Mouse (Mus musculus) kidney, embryonic 15.5 days (tissue): Measurements from ENCODE around the gene Lpar2. TPM values are rescaled to one million over a fixed set of nuclear protein-coding genes. Genes with fewer than 3 reads are reported as not detected.

ENCODE experiments used
- ATAC-seq: fragments of 200-750 bp; cut with Nextera tagmentation; replicated peaks from 2 replicates; pipeline ENCODE4 v1.8.0; 2017; ENCODE audit warnings: moderate TSS enrichment; ENCODE audit not compliant: low FRiP score
- H3K27ac ChIP-seq: fragments of 300-500 bp; sonication (generic); 2 replicates; pipeline ENCODE4 v1.5.1; 2015; ENCODE audit warnings: mild to moderate bottlenecking, inconsistent platforms
- H3K27me3 ChIP-seq: fragments of 300-500 bp; sonication (generic); 2 replicates; pipeline ENCODE4 v1.6.1; 2015; ENCODE audit warnings: inconsistent platforms
- H3K36me3 ChIP-seq: fragments of 300-500 bp; sonication (generic); 2 replicates; pipeline ENCODE4 v1.6.1; 2015; ENCODE audit warnings: inconsistent platforms
- H3K4me1 ChIP-seq: fragments of 300-500 bp; sonication (generic); 2 replicates; pipeline ENCODE4 v1.6.1; 2015; ENCODE audit warnings: inconsistent platforms
- H3K4me2 ChIP-seq: fragments of 300-500 bp; sonication (generic); 2 replicates; pipeline ENCODE4 v1.6.1; 2015; ENCODE audit warnings: moderate library complexity, mild to moderate bottlenecking, inconsistent platforms
- H3K4me3 ChIP-seq: fragments of 300-500 bp; sonication (generic); replicated peaks from 2 replicates; pipeline ENCODE4 v1.5.1; 2015; ENCODE audit warnings: mild to moderate bottlenecking, inconsistent platforms
- H3K9ac ChIP-seq: fragments of 300-500 bp; sonication (generic); 2 replicates; pipeline ENCODE4 v1.6.1; 2015; ENCODE audit warnings: mild to moderate bottlenecking, inconsistent platforms
- H3K9me3 ChIP-seq: fragments of 300-500 bp; sonication (generic); replicated peaks from 2 replicates; pipeline ENCODE4 v1.6.1; 2016; ENCODE audit warnings: inconsistent platforms
- WGBS: fragments of 180-500 bp; shearing (Covaris S2); methylation state at CpG from one replicate; pipeline ENCODE4 v1.1.7; 2015; ENCODE audit warnings: mixed read lengths; 5-methylcytosine and 5-hydroxymethylcytosine counted together
- polyA plus RNA-seq: library from polyadenylated mRNA; unstranded; fragments of >200 nt; fragmentation: Nextera tagmentation; extraction: Ambion mirVana; gene quantifications from 2 replicates; pipeline ENCODE4 v1.2.1, GENCODE M21; 2015

Lpar2 gene
- polyA plus RNA-seq: 0.62 and 0.84 TPM in 2 replicates

DNA sequence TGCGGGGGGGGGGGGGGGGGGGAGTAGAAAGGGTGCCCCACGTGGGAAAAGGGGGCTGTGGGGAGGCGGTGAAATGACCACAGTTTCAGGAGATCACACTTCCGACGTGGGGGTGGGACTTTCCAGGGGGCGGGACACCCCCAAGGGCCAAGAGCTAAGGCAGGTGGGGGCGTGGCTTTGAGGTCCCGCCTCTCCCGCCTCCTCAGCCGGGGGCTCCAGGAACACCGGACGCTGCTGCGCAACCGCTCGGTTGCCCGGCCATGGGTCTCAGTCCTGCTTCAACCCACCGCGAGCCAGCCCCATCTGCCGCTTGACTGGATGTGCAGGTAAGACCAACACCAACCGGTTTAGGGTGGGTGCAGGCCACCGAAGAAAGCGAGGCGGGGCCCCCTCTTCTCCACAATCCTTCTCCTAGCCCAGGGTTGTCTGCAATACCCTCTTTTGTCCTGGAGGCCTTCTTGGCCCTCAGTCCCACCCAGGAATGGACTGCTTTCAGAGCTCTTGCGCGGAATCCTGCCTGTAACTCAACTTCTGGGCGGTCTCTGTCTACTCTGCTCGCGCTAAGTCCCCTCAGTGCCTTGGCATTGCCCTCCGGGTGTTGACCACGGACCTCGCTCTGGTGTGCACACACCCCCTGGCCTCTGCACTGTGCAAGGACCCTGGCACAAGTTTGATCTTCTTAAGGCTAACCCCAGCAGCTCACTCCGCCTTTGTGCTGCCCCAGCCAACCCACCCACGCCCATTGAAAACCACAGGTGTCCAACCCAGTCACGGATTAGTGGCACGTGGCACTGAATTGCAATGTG, at the start of gene Lpar2:
Gene Lpar2, plus strand, starts transcription at position 44 of the 806 bp plus-strand sequence.
- 2% methylated on average over 30 of the region's 35 CpGs for WGBS
- H3K27me3 ChIP-seq: no peaks in the 10 kb centered on the region
- H3K4me3 ChIP-seq: peak within 1 kb of the TSS; percentile 67
- H3K4me1 ChIP-seq: peaks cover 34% of the 10 kb centered on the region
- H3K9ac ChIP-seq: peak within 1 kb of the TSS; percentile 68
- peak; percentile 89 for ATAC-seq
- H3K4me2 ChIP-seq: peak within 1 kb of the TSS; percentile 85
- H3K27ac ChIP-seq: peak within 1 kb of the TSS; percentile 88
- peaks cover 29% of the 10 kb centered on the region for H3K36me3 ChIP-seq
- no peaks in the 10 kb centered on the region for H3K9me3 ChIP-seq

DNA sequence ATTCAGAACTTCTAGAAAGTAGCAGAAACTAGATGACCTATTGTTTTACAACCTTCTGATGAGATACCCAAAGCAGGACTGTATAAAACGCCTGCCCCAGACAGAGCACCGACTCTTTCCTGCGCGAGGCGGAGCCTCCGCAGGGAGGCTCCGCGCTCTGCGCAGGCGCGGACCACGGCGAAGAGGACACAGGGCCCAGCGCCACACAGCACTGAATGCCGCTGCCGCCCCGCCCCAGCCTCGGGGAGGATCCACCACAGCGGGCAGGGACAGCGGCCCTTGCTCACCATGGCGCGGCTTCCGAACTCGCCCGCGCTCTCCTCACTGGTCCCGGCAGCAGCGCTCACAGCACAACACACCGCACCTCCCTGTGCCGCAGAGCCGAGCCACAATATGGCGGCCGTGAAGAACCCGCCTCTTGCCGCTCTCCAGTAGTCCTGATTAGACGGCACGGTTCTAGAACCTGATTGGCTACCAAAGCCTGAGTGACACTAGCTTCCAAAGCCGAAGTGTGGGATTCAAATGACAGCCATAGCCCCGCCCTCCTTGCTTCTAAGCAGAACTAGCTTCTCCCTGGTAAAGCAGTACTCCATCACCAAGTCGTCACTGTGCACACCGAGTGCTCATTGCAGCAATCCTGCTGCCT, 47.6 kb upstream of the Lpar2 start, which contains the start of gene Gm20422:
Gene Gm20422, minus strand, starts transcription at position 384 of the 646 bp plus-strand sequence.
- peaks cover 10% of the 10 kb centered on the region; the same call in 1 of the 2 replicates for H3K36me3 ChIP-seq
- H3K9me3 ChIP-seq: no peaks in the 10 kb centered on the region
- peak within 1 kb of the TSS; percentile 90 for H3K4me3 ChIP-seq
- H3K27me3 ChIP-seq: no peaks in the 10 kb centered on the region
- H3K4me1 ChIP-seq: peaks cover 21% of the 10 kb centered on the region
- peak; percentile 100 for ATAC-seq
- under 1% methylated on average over 41 of the region's 41 CpGs for WGBS
- H3K4me2 ChIP-seq: peak within 1 kb of the TSS; percentile 65
- peak within 1 kb of the TSS; percentile 100 for H3K27ac ChIP-seq
- peak within 1 kb of the TSS; percentile 97 for H3K9ac ChIP-seq

DNA sequence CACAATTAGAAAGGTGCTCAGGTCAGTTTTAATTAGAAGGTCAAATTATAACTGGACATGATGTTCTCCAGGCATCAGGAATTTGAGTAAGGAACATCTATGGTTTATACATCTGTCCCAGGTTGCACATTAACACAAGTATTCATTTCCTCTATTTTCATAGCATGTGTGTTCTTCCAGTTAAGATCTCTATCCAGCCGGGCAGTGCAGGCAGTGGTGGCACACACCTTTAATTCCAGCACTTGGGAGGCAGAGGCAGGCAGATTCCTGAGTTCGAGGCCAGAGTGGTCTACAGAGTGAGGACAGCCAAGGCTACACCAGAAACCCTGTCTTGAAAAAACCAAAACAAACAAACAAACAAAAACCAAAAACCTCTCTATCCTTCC, 47.1 kb upstream of the Lpar2 start:
- no peak for ATAC-seq

GRCm38 (mm10) chr8:69777111-69777510, 45.1 kb upstream of the Lpar2 start:
- Histone ChIP-seq H3K27ac (no peak overlapping the region), H3K9ac (no peak overlapping the region), H3K4me1 (peaks cover 17% of the 10 kb centered on the region), H3K27me3 (no peaks in the 10 kb centered on the region), H3K4me2 (no peak overlapping the region), H3K36me3 (0 out of 2 replicates have a peak, but pooled peaks cover under 1% of the 10 kb centered on the region), H3K9me3 (no peaks in the 10 kb centered on the region), H3K4me3 (no peak overlapping the region)
- 68% methylated on average over 12 of the region's 12 CpGs for WGBS
- ATAC-seq: no peak

More for the DNA sequence above, 47.1 kb upstream of the Lpar2 start:
- no peaks in the 10 kb centered on the region for H3K27me3 ChIP-seq
- peak overlapping the region; percentile 100 for H3K27ac ChIP-seq
- peak overlapping the region; percentile 90 for H3K4me3 ChIP-seq
- no peak overlapping the region for H3K9ac ChIP-seq
- 48% methylated on average over 2 of the region's 2 CpGs for WGBS
- peak overlapping the region; percentile 50 for H3K4me2 ChIP-seq
- 0 out of 2 replicates have a peak, but pooled peaks cover 7% of the 10 kb centered on the region for H3K36me3 ChIP-seq
- no peaks in the 10 kb centered on the region for H3K9me3 ChIP-seq
- peaks cover 21% of the 10 kb centered on the region for H3K4me1 ChIP-seq

GRCm38 (mm10) chr8:69789105-69789504, 33.1 kb upstream of the Lpar2 start:
- ATAC-seq: no peak

DNA sequence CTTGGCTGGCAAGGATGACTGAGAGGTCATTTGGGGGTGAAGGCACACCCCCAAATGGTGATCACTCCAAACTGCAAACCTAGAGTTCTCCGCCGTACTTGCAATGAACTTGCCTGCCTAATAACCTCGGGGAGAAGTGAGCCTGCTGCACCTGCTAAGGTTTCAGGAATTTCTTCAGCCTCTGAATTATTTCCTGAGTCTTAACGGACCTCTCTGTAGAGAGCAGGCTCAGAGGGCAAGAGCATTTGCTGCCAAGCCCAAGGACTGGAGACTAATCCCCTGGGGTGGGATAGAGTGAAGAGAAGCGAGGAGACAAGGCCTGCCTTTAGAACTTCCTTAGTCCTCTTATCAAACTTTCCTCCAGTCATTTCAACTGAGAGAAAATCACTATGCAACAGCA, 32.5 kb upstream of the Lpar2 start:
- H3K4me2 ChIP-seq: peak overlapping the region; percentile 77; the same call in 1 of the 2 replicates

More at GRCm38 (mm10) chr8:69789105-69789504, 33.1 kb upstream of the Lpar2 start:
- Histone ChIP-seq H3K4me1 (peaks cover 27% of the 10 kb centered on the region), H3K4me2 (no peak overlapping the region), H3K4me3 (no peak overlapping the region), H3K27ac (no peak overlapping the region), H3K36me3 (peaks cover 10% of the 10 kb centered on the region), H3K27me3 (no peaks in the 10 kb centered on the region), H3K9me3 (no peaks in the 10 kb centered on the region), H3K9ac (no peak overlapping the region)
- 86% methylated on average over 5 of the region's 5 CpGs for WGBS

DNA sequence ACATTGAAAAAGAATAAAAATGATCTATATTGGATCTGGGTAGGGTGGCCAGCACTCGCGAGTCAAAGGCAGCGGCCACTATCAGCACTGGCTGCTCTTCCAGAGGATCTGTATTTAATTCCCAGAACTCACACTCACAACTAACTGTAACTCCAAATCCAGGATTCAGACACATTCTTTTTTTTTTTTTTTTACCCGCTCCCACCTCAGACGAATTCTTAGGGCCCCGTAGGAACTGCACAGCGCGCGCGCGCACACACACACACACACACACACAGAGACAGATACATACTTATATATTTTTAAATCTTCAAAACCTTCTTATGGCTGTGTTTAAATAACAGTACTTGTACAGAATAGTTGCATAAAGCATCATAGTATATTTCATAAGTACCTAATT, 31.9 kb upstream of the Lpar2 start:
- Histone ChIP-seq H3K4me3 (peak overlapping the region; percentile 99), H3K4me2 (peak overlapping the region; percentile 77), H3K4me1 (peaks cover 27% of the 10 kb centered on the region), H3K36me3 (peaks cover 23% of the 10 kb centered on the region), H3K27me3 (no peaks in the 10 kb centered on the region), H3K27ac (peak overlapping the region; percentile 94), H3K9me3 (no peaks in the 10 kb centered on the region), H3K9ac (peak overlapping the region; percentile 97)
- whole genome bisulfite sequencing: 33% methylated on average over 11 of the region's 11 CpGs
- ATAC-seq: no peak; the same call in 1 of the 2 replicates

More for the DNA sequence above, 32.5 kb upstream of the Lpar2 start:
- Histone ChIP-seq H3K9me3 (no peaks in the 10 kb centered on the region), H3K36me3 (peaks cover 16% of the 10 kb centered on the region), H3K27me3 (no peaks in the 10 kb centered on the region), H3K27ac (no peak overlapping the region), H3K9ac (no peak overlapping the region), H3K4me1 (peaks cover 27% of the 10 kb centered on the region), H3K4me3 (peak overlapping the region; percentile 99; the same call in 1 of the 2 replicates)
- WGBS: 74% methylated on average over 5 of the region's 5 CpGs
- ATAC-seq: no peak

- Histone ChIP-seq H3K4me3 (peak within 1 kb of the TSS; percentile 99), H3K4me1 (peaks cover 27% of the 10 kb centered on the region), H3K36me3 (peaks cover 28% of the 10 kb centered on the region), H3K9me3 (no peaks in the 10 kb centered on the region), H3K4me2 (peak within 1 kb of the TSS; percentile 77), H3K27me3 (no peaks in the 10 kb centered on the region), H3K9ac (peak within 1 kb of the TSS; percentile 97), H3K27ac (peak within 1 kb of the TSS; percentile 94)
- ATAC-seq: peak; percentile 96
- under 1% methylated on average over 38 of the region's 38 CpGs for WGBS
Measured at GRCm38 (mm10) chr8:69790773-69791367, 31.4 kb upstream of the Lpar2 start, which contains the start of the genes Atp13a1 and Zfp866. Gene Atp13a1 (plus strand): TSS chr8:69791163. Gene Zfp866 (minus strand): TSS chr8:69791178.

GRCm38 (mm10) chr8:69791415-69792068, 30.7 kb upstream of the Lpar2 start:
- Histone ChIP-seq H3K9ac (peak overlapping the region; percentile 97), H3K36me3 (peaks cover 34% of the 10 kb centered on the region), H3K27me3 (no peaks in the 10 kb centered on the region), H3K27ac (peak overlapping the region; percentile 94), H3K4me2 (peak overlapping the region; percentile 77), H3K4me1 (peaks cover 27% of the 10 kb centered on the region), H3K4me3 (peak overlapping the region; percentile 99), H3K9me3 (no peaks in the 10 kb centered on the region)
- ATAC-seq: peak; percentile 64
- WGBS: under 1% methylated on average over 48 of the region's 48 CpGs

GRCm38 (mm10) chr8:69793666-69794065, 28.6 kb upstream of the Lpar2 start:
- Histone ChIP-seq H3K27me3 (no peaks in the 10 kb centered on the region), H3K4me2 (no peak overlapping the region), H3K9me3 (no peaks in the 10 kb centered on the region), H3K36me3 (peaks cover 56% of the 10 kb centered on the region), H3K27ac (no peak overlapping the region), H3K9ac (no peak overlapping the region), H3K4me1 (peaks cover 27% of the 10 kb centered on the region), H3K4me3 (no peak overlapping the region)
- 87% methylated on average over 4 of the region's 4 CpGs for WGBS
- ATAC-seq: no peak

DNA sequence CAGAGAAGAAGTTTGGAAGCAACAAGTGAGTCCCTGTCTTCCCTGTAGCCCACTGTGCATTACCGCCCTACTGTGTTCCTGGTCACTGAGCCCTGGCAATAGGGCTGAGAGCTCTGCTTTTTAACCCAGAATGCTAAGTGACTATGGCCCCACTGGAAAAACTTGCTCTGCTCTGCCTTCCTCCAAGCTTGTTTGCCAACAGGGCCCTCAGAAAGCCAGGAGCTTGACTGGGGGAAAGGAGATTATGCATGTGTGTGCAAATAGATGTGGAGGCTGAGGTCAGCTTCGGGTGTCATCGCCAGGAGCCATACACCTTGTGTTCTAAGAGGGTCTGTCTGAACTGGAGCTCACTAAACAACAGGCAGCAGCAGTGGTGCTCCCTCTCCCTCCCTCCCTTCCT, 28.1 kb upstream of the Lpar2 start:
- Histone ChIP-seq H3K4me3 (no peak overlapping the region), H3K9ac (no peak overlapping the region), H3K36me3 (peaks cover 60% of the 10 kb centered on the region), H3K27me3 (no peaks in the 10 kb centered on the region), H3K27ac (no peak overlapping the region), H3K9me3 (no peaks in the 10 kb centered on the region), H3K4me2 (no peak overlapping the region), H3K4me1 (peaks cover 27% of the 10 kb centered on the region)
- ATAC-seq: no peak
- 94% methylated on average over 3 of the region's 3 CpGs for WGBS
